Mouse (Mus musculus): ENCODE results near the gene Elmod3.
A peak's percentile ranks its signal among the peaks of the same experiment; 100 is the strongest.

Gene Elmod3

GRCm38 (mm10) chr6:72597956-72598753, at the start of gene Elmod3, which contains the start of gene Retsat:
Elmod3 (minus strand) TSS chr6:72598413.
Retsat (plus strand) TSS chr6:72598475.
- DNase-seq (ENCODE audit: low spot score) = peak; percentile 89

GRCm38 (mm10) chr6:72647383-72647820, 49.2 kb upstream of the Elmod3 start:
- peak; percentile 57 for DNase-seq (ENCODE audit: low spot score)

GRCm38 (mm10) chr6:72645364-72645763, 47.2 kb upstream of the Elmod3 start:
- DNase-seq (ENCODE audit: low spot score) = no peak

- DNase-seq (ENCODE audit: low spot score) = no peak
Measured at GRCm38 (mm10) chr6:72644576-72644975, 46.4 kb upstream of the Elmod3 start.

- DNase-seq (ENCODE audit: low spot score) = no peak
Measured at GRCm38 (mm10) chr6:72641218-72641954, 43.2 kb upstream of the Elmod3 start.

GRCm38 (mm10) chr6:72636940-72637339, 38.7 kb upstream of the Elmod3 start:
- DNase-seq (ENCODE audit: low spot score) = no peak

GRCm38 (mm10) chr6:72635760-72636431, 37.7 kb upstream of the Elmod3 start:
- DNase-seq (ENCODE audit: low spot score) = peak; percentile 47

GRCm38 (mm10) chr6:72634311-72634710, 36.1 kb upstream of the Elmod3 start:
- no peak for DNase-seq (ENCODE audit: low spot score)

- DNase-seq (ENCODE audit: low spot score) = no peak
Measured at GRCm38 (mm10) chr6:72631700-72632099, 33.5 kb upstream of the Elmod3 start.

GRCm38 (mm10) chr6:72630961-72631360, 32.7 kb upstream of the Elmod3 start:
- DNase-seq (ENCODE audit: low spot score) = no peak

- no peak for DNase-seq (ENCODE audit: low spot score)
Measured at GRCm38 (mm10) chr6:72630370-72630769, 32.2 kb upstream of the Elmod3 start.

GRCm38 (mm10) chr6:72627276-72627675, 29.1 kb upstream of the Elmod3 start:
- no peak for DNase-seq (ENCODE audit: low spot score)

- DNase-seq (ENCODE audit: low spot score) = no peak
Measured at GRCm38 (mm10) chr6:72626391-72626790, 28.2 kb upstream of the Elmod3 start.

GRCm38 (mm10) chr6:72623661-72624402, 25.6 kb upstream of the Elmod3 start:
- no peak for DNase-seq (ENCODE audit: low spot score)

GRCm38 (mm10) chr6:72622917-72623316, 24.7 kb upstream of the Elmod3 start:
- no peak for DNase-seq (ENCODE audit: low spot score)

GRCm38 (mm10) chr6:72620920-72621319, 22.7 kb upstream of the Elmod3 start:
- no peak for DNase-seq (ENCODE audit: low spot score)

- DNase-seq (ENCODE audit: low spot score) = no peak
Measured at GRCm38 (mm10) chr6:72619734-72620532, 21.7 kb upstream of the Elmod3 start.

GRCm38 (mm10) chr6:72616643-72617288, 18.6 kb upstream of the Elmod3 start, which contains the start of gene Tgoln1:
Tgoln1 (minus strand) TSS chr6:72617000.
- peak; percentile 94 for DNase-seq (ENCODE audit: low spot score)

GRCm38 (mm10) chr6:72615561-72616375, 17.6 kb upstream of the Elmod3 start:
- DNase-seq (ENCODE audit: low spot score) = no peak

Measured in urinary bladder, postnatal 25 days (tissue).